Mouse (Mus musculus): ENCODE measurements at regions not wholly inside any gene's neighbourhood (a gene's known extent, or its start where the extent isn't known, plus 50 kb on each side); places are given as distances from the start of the nearest gene placed in this dataset.

GRCm38 (mm10) chr15:41947888-41948287 lies 1813.7 kb downstream of the 9330182O14Rik start:
- no peak for TF ChIP-seq CTCF (IDR thresholded peaks at IDR 0.05; ENCODE audit: borderline replicate concordance, control insufficient read depth, extremely low read depth, insufficient read depth, low read length, poor library complexity)
- no peak for TF ChIP-seq POLR2A (IDR thresholded peaks at IDR 0.05; ENCODE audit: control insufficient read depth, extremely low read depth, insufficient read depth, low read length, poor library complexity)

Measured in thymus, adult 2 months (tissue).